Mouse (Mus musculus): ENCODE data around the gene Lamp2.
"Not testable (repeated sequence)": the region's sequence is repeated elsewhere in the genome, so short reads cannot be mapped to it uniquely, and the experiment has no call there.

Lamp2 gene

DNA sequence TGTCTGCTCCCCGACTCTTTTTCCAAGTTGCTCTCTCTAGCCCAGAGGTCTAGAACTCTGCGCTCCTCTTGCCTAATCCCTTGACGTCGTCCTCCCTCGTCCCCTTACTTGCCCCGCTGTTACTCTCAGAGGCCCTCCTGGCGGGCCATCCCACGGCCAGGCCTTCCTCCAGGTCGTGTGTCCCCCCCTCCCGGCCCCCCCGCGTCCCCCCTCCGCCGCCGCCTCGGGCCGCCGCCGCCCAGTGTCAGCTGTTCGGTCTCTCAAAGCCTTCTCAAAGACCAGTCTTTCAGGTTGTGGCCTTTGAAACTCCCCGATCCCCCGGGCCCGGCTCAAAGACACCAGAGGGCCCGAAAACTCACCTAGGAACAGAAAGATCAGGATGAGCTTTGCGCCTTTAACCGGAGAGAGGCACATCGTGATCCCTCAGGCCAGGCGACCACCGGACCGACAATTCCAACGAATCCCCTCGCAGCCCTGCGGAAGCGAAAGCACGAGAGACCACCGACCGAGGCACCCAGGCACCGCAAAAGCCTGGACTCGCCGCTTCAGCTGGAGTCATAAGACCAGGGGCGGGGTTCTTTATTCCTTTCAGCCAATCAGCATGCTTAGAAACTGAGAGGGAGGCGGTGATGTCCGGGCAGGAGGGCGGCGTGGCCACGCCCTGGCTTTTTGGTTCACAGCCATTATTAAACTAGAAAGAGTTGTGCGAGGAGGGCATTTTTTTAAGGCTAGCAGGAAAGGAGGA, at the start of gene Lamp2:
Gene Lamp2 (minus strand): TSS at position 565 of the 745 bp plus-strand sequence.
- DNase-seq (ENCODE audit: low spot score in 2 of 2), result peak; percentile 77 to 82

DNA sequence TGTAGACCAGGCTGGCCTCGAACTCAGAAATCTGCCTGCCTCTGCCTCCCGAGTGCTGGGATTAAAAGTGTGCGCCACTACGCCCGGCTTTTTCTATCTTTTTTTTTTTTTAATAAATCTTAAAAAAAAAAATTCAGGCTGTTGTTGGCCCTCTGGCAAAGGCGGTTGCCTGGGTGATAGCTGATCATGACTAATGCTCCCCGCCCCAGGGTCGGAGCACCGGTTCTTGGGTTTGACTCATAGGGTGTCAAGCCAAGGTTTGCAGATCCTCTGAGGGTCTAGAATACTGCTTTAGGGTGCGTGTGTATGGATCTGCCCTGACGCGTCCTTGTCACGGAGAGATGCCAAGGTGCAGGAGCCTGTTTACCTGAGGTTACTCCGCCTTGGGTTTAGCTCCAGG, 48.6 kb upstream of the Lamp2 start:
- no peak for DNase-seq (ENCODE audit: low spot score in 2 of 2)

DNA sequence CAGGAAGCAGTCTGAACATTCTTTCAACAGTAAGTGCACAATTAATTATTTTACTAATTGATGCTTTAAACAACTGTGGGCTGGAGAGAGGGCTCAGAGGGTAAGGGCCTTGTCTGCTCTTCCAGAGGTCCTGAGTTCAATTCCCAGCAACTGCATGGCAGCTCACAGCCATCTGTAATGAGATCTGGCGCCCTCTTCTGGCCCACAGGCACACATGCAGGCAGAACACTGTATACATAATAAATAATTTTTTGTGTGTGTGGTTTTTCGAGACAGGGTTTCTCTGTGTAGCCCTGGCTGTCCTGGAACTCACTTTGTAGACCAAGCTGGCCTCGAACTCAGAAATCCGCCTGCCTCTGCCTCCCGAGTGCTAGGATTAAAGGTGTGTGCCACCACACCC, 45.9 kb upstream of the Lamp2 start:
- DNase-seq (ENCODE audit: low spot score in 2 of 2), result peak in 1 of 2 experiments; percentile 1

- DNase-seq (ENCODE audit: low spot score in 2 of 2), result not testable (repeated sequence)
Observed at GRCm38 (mm10) chrX:38485464-38485863, 29.2 kb upstream of the Lamp2 start.

GRCm38 (mm10) chrX:38478583-38478982, 22.3 kb upstream of the Lamp2 start:
- DNase-seq (ENCODE audit: low spot score in 2 of 2), result no peak

GRCm38 (mm10) chrX:38473537-38474299, 17.5 kb upstream of the Lamp2 start:
- peak; percentile 33 to 58 for DNase-seq (ENCODE audit: low spot score in 2 of 2)

DNA sequence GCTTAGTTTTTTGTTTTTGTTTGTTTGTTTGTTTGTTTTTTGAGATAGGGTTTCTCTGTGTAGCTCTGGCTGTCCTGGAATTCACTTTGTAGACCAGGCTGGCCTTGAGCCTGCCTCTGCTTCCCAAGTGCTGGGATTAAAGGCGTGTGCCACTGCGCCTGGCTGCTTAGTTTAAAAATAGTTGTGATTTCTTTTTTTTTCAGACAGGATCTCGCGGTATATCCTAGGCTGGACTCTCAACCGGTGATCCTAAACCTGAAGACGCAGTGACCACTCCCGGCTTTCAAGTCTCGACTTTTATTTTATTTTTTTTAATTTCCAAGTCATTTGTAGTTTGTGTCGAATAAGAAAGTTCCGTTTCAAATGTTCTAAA, 16.9 kb upstream of the Lamp2 start:
- no peak for DNase-seq (ENCODE audit: low spot score in 2 of 2)

DNA sequence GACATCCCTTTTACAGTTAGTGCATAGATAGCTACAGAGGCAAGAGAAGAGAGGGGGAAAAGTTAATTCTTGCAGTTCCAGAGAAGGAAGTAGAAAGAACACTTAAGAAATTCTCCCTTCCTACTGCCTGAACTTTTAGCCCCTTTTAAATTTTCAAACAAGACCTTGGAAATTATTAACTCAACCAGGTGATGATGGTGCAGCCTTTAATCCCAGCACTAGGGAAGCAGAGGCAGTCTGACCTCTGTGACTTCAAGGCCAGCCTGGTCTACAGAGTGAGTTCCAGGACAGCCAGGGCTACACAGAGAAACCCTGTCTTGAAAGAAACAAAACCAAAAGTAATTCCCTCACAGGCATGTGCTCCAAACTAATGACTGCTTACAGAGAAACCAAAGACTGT, 10.0 kb upstream of the Lamp2 start:
- DNase-seq (ENCODE audit: low spot score in 2 of 2), result no peak

GRCm38 (mm10) chrX:38463160-38463559, 6.9 kb upstream of the Lamp2 start:
- DNase-seq (ENCODE audit: low spot score in 2 of 2), result no peak

DNA sequence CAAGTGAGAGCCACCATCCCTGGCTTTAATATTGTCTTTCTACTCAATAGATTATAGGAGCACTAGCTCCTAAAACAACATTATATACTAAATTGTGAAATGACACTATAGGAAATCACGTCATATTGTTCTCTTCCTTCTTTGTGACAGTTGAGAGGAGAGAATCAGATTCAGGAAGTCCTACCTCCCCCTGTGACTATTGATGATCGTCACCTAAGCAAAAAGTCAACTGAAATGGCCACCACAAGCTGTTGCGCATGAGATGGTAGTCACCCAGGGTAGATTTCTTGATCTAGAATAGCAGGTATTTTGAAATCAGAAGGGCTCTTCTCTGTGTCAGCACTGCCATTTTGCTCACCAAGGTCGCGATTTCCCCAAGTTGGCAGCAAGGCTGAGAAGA, 5.8 kb upstream of the Lamp2 start:
- DNase-seq (ENCODE audit: low spot score in 2 of 2), result no peak

DNA sequence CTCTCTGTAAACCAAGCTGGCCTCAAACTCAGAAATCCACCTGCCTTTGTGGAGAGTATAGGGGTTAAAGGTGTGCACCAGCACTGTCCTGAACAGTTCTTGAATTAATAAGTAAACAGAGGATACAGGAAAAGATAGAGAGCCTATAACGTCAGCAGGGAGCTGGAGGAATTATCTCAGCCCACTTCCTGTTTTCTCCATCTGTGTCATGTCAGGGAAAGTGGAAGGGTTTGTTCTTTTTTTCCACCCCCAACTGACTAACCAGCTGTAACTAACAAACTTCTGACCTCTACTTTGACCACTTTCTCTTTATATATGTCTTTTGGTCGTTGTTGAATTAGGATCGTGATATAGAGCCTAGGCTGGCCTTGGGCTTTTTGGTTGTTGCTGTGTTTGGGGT, 4.6 kb upstream of the Lamp2 start:
- DNase-seq (ENCODE audit: low spot score in 2 of 2), result no peak

DNA sequence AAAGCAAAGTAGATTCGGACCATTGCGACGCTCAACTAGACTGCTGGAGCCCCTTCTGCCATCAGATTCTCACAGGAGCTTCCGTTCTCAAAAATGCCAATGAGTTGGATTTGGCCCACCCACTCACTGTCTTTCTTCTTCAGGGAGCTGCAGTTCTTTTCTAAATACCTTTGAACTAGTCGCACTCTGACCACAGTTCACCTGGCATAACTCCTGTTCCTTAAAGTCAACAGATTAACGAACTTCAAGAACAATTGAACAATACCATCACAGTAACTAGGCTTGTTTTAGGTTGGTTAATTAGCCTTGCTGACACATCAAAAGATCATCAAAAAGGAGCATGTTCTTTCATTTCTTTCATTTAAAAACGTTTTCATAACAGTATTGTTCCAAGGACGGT, 2.8 kb upstream of the Lamp2 start:
- no peak for DNase-seq (ENCODE audit: low spot score in 2 of 2)

GRCm38 (mm10) chrX:38456635-38457006, 367 bp upstream of the Lamp2 start:
- DNase-seq (ENCODE audit: low spot score in 2 of 2), result no peak

GRCm38 (mm10) chrX:38455474-38455873, 780 bp downstream of the Lamp2 start:
- no peak for DNase-seq (ENCODE audit: low spot score in 2 of 2)

- DNase-seq (ENCODE audit: low spot score in 2 of 2), result no peak
Observed at GRCm38 (mm10) chrX:38454900-38455299, 1.4 kb downstream of the Lamp2 start.

GRCm38 (mm10) chrX:38453924-38454323, 2.3 kb downstream of the Lamp2 start:
- DNase-seq (ENCODE audit: low spot score in 2 of 2), result no peak

DNA sequence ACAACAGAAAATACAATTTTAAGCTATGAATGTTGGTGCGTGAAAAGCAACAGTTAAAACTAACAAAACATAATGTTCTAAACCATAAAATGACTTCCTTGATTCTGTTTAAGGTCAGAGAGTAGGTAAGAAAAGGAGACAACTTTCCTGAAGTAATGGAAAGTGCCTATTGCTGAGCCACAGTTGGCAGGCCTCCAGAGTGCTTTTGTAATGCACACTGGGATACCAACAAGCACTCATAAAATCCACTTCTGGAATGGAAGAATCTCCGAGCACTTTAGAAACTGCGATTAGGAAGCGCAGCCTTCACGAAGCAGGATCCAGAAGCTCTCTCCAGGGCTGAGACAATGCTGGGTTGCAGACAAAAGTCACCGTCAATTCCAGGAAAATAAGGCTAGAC, 5.8 kb downstream of the Lamp2 start:
- DNase-seq (ENCODE audit: low spot score in 2 of 2), result no peak

DNA sequence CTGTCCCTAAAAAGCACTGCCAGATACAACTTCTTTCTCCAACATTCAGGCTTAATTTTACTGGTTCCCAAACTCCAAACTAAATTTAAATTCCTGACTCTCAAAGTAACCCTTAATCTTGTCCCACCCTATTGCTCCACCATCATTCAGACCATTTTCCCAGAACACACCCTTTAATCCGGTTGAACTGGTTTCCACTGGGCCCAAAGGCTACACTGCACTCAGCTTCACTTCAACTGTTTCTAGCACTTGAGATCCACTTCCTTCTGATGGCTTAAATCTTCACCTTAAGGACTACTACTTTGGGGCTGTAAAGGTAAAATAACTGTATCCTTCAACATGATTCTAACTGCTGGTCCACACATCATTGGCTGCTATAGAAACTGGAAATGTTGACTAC, 10.5 kb downstream of the Lamp2 start:
- DNase-seq (ENCODE audit: low spot score in 2 of 2), result no peak

DNA sequence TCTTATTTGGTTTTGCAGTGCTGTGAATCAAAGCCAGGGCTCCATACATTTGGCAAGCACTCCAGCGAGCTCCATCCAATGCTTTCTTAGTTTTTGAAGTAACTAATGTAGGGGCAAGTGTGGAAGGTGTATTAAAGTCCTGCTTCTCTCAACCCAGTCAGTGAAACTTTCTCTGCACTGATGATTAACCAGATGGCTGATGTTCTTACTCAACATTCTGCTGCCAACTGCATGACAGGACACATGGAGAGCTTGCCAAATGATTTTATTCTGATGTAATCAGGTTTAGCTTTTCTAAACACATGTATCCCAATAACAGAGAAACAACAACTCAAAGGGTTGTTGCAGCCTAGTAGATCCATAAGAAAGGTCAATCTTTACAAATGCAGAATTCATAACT, 13.8 kb downstream of the Lamp2 start:
- no peak for DNase-seq (ENCODE audit: low spot score in 2 of 2)

- DNase-seq (ENCODE audit: low spot score in 2 of 2), result no peak
Observed at GRCm38 (mm10) chrX:38439629-38440028, 16.6 kb downstream of the Lamp2 start.

- peak; percentile 24 to 50 for DNase-seq (ENCODE audit: low spot score in 2 of 2)
Observed at GRCm38 (mm10) chrX:38438147-38438791, 18.0 kb downstream of the Lamp2 start.

GRCm38 (mm10) chrX:38429455-38429854, 26.8 kb downstream of the Lamp2 start:
- no peak for DNase-seq (ENCODE audit: low spot score in 2 of 2)

Data from natural killer cell, adult 2 months (primary cell).